Mouse (Mus musculus) liver, embryonic 14.5 days (tissue): Measurements from ENCODE around the gene Pax9. TPM values are rescaled to one million over a fixed set of nuclear protein-coding genes. Genes with fewer than 3 reads are reported as not detected.

Source experiments
- ATAC-seq: fragments of 200-750 bp; cut with Nextera tagmentation; 2 replicates; pipeline ENCODE4 v1.8.0; 2017; ENCODE audit warnings: moderate number of reproducible peaks, mild to moderate bottlenecking, moderate library complexity; ENCODE audit not compliant: insufficient read depth
- DNase-seq, 3 experiments: peaks; one replicate each; pipeline ENCODE4 v3.0.0-alpha.2; 2012 to 2013; ENCODE audit warnings: low read depth in 3 of 3, low spot score in 3 of 3
- H3K27ac ChIP-seq: fragments of 300-500 bp; sonication (generic); 2 replicates; pipeline ENCODE4 v1.5.1; 2014; ENCODE audit warnings: moderate library complexity, mild to moderate bottlenecking, control low read depth, inconsistent platforms
- H3K27me3 ChIP-seq: fragments of 300-500 bp; sonication (generic); 2 replicates; pipeline ENCODE4 v1.6.1; 2014; ENCODE audit warnings: mild to moderate bottlenecking, low read length, moderate library complexity; ENCODE audit not compliant: control insufficient read depth, insufficient read depth
- H3K36me3 ChIP-seq: fragments of 300-500 bp; sonication (generic); replicated peaks from 2 replicates; pipeline ENCODE4 v1.6.1; 2014; ENCODE audit warnings: low read depth; ENCODE audit not compliant: control insufficient read depth, insufficient read depth
- H3K4me1 ChIP-seq, 2 experiments: fragments of 200-500 bp in 1 of 2; fragments of 300-500 bp in 1 of 2; sonication (generic) in 1 of 2; replicated peaks; 2 replicates each; pipeline ENCODE4 v1.6.1; 2012 to 2014; ENCODE audit warnings: antibody characterized with exemption in 1 of 2, inconsistent platforms in 1 of 2, low read length in 1 of 2; ENCODE audit not compliant: control insufficient read depth in 2 of 2, insufficient read depth in 2 of 2
- H3K4me2 ChIP-seq: fragments of 300-500 bp; sonication (generic); 2 replicates; pipeline ENCODE4 v1.6.1; 2014; ENCODE audit warnings: low read depth, mild to moderate bottlenecking, control low read depth, moderate library complexity
- H3K4me3 ChIP-seq, 2 experiments: fragments of 200-500 bp in 1 of 2; fragments of 300-500 bp in 1 of 2; sonication (generic) in 1 of 2; 2 replicates each; pipeline ENCODE4 v1.5.1; 2012 to 2014; ENCODE audit warnings: low read depth in 2 of 2, low read length in 2 of 2, mild to moderate bottlenecking in 2 of 2, control low read depth in 1 of 2, inconsistent platforms in 1 of 2, moderate library complexity in 1 of 2; ENCODE audit not compliant: insufficient read depth in 1 of 2
- H3K9ac ChIP-seq: fragments of 300-500 bp; sonication (generic); replicated peaks from 2 replicates; pipeline ENCODE4 v1.6.1; 2014; ENCODE audit warnings: mild to moderate bottlenecking, control low read depth, moderate library complexity
- H3K9me3 ChIP-seq: fragments of 300-500 bp; sonication (generic); 2 replicates; pipeline ENCODE4 v1.6.1; 2016; ENCODE audit warnings: low read length, mixed read lengths; ENCODE audit not compliant: control insufficient read depth
- CTCF ChIP-seq: IDR thresholded peaks from 2 replicates; pipeline ENCODE4 v1.5.1; 2016; ENCODE audit warnings: antibody characterized with exemption, low read depth, control low read depth
- EP300 ChIP-seq: IDR thresholded peaks from 2 replicates; pipeline ENCODE4 v1.6.1; 2016; ENCODE audit warnings: antibody characterized with exemption, low read depth
- WGBS: fragments of 180-500 bp; shearing (Covaris S2); extraction: QIAGEN DNeasy Blood & Tissue Kit; methylation state at CpG from one replicate; pipeline ENCODE4 v1.1.7; 2014; ENCODE audit not compliant: insufficient replicate concordance; 5-methylcytosine and 5-hydroxymethylcytosine counted together
- polyA plus RNA-seq, 2 experiments: library from polyadenylated mRNA; depleted of rRNA in 1 of 2; stranded (reverse) in 1 of 2; unstranded in 1 of 2; fragments of >200 nt; fragmentation: Nextera tagmentation in 1 of 2; extraction: Ambion mirVana in 1 of 2; gene quantifications; 2 replicates each; pipeline versions ENCODE4 v1.2.1 to v1.2.3; 2012 to 2014

The Pax9 gene
- polyA plus RNA-seq, 2 experiments, result 0.04 to 0.09 TPM

DNA sequence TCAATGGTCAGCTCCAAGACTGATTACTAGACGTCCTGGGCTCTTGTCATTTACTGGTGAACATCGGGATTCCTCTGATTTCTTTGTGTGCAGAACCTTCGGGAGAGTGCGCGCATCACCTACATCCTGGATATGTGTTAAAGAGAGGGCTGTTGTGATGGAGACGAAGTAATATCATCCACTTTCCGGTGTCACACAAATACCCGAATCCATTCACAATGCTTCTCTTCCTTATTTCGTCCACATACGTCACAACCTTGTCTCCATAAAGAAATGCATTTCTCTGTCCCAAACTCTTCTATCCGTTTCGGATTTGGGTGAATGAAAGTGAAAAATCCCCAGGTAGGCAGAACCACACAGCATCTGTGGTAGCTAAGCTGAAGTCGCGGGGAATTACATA lies 2.8 kb downstream of the Pax9 start:
- no peak for DNase-seq
- 2% methylated on average over 14 of the region's 14 CpGs for WGBS
- no peaks in the 10 kb centered on the region for H3K36me3 ChIP-seq
- no peak overlapping the region for H3K4me2 ChIP-seq
- TF ChIP-seq CTCF, result no peak
- TF ChIP-seq EP300, result no peak
- ATAC-seq, result no peak
- H3K4me3 ChIP-seq, result no peak overlapping the region
- no peak overlapping the region for H3K9ac ChIP-seq
- peaks cover 99% of the 10 kb centered on the region for H3K27me3 ChIP-seq
- H3K4me1 ChIP-seq, result no peaks in the 10 kb centered on the region
- H3K27ac ChIP-seq, result no peak overlapping the region
- H3K9me3 ChIP-seq, result no peaks in the 10 kb centered on the region

DNA sequence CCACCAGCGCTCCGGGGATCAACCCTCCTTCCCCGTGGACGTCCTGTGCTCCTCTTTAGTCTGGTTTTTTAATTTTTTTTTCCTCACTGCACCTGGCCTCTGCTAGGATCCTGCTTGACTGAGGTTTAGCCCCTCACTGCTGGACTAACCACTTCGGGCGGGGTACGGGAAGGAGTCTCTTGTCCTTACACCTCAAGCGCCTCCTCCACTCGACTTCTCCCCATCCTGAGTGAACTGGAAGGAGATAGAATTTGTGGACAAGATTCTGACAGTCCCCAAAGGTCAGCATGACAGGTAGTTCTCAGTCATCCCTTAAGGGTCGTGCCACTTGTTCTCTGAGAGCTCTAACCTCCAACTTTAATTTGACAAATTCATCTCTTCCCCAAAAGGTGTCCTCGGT lies 3.4 kb downstream of the Pax9 start:
- TF ChIP-seq EP300, result no peak
- no peak for TF ChIP-seq CTCF
- Histone ChIP-seq H3K9ac (no peak overlapping the region), H3K4me1 (no peaks in the 10 kb centered on the region), H3K9me3 (no peaks in the 10 kb centered on the region), H3K27ac (no peak overlapping the region), H3K36me3 (no peaks in the 10 kb centered on the region), H3K4me3 (0 out of 4 replicates have a peak overlapping the region, but pooled peaks of 1 of the 2 experiments have one; percentile 20), H3K27me3 (peaks cover 99% of the 10 kb centered on the region), H3K4me2 (peak overlapping the region; percentile 44; the same call in 1 of the 2 replicates)
- ATAC-seq (no peak), DNase-seq (no peak)
- WGBS, result 5% methylated on average over 11 of the region's 11 CpGs

DNA sequence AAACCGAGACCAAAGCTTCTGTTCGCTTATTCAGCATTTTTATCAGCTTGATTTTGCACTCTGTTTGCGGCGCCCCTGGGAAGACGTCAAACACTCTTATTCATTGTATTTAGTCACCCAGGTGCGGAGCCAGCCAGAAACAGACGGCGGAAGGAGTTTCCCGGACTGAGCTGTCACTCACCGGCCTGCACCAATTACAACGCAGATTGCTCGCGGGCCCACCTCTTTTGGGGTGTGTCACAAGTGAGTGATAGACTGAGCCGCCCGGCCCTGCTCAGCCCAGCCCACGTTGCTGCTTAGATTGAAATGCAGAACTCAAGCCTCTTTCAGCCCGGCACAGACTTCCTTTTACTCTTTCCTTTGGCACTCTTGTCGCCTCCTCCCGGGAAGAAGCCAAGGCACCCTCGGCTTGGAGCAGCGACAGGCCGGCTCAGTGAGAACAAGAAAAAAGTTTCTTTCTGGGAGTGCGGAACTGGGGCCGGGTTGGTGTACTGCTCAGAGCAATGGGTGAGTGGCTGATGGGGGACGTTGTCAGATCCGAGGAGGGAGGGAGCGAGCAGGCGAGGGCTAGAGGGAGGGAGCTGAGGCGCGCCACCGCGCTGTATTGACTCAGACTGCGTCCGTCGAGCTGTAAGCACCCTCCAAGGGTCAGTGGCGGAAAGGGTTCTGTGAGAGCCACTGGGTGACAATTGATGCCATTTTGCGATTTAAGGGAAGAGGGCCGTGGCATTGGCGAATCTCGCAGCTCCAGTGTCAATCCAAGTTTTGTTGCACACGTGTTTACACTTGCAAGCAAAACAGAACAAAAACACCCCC lies 4.0 kb downstream of the Pax9 start:
- no peaks in the 10 kb centered on the region for H3K9me3 ChIP-seq
- 1% methylated on average over 41 of the region's 41 CpGs for WGBS
- H3K27ac ChIP-seq, result no peak overlapping the region
- H3K36me3 ChIP-seq, result no peaks in the 10 kb centered on the region
- H3K27me3 ChIP-seq, result peaks cover 99% of the 10 kb centered on the region
- TF ChIP-seq CTCF (no peak), EP300 (no peak)
- peak overlapping the region; percentile 44 for H3K4me2 ChIP-seq
- peak; percentile 37 to 44 (median 42) for DNase-seq
- ATAC-seq, result peak; percentile 84
- no peaks in the 10 kb centered on the region for H3K4me1 ChIP-seq
- peak overlapping the region; percentile 7 to 20; a peak in 2 of 4 replicates for H3K4me3 ChIP-seq
- H3K9ac ChIP-seq, result no peak overlapping the region

DNA sequence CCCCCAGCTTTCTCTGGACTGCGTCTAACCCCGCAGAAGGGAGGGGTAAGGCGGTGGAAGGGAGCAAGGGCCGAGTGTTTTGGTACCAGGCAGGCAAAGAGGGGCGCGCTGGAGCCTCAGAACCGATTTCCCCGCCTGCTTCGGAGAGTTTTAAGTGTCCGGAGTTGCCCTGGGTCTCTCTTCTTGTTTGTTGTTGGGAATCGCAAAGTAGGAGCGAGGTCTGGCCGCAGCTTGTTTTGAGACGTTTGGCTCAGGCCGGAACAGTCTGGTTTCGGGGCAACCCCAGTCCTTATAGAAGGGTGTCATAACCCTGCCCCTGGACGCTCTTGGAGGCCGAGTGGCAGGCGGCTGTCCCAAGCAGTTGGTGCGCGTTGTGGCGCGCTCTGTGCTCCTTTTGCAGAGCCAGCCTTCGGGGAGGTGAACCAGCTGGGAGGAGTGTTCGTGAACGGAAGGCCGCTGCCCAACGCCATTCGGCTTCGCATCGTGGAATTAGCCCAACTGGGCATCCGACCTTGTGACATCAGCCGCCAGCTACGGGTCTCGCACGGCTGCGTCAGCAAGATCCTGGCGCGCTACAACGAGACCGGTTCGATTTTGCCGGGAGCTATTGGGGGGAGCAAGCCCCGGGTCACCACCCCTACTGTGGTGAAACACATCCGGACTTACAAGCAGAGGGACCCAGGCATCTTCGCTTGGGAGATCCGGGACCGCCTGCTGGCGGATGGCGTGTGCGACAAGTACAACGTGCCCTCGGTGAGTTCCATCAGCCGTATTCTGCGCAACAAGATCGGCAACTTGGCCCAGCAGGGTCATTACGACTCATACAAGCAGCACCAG lies 4.8 kb downstream of the Pax9 start:
- Histone ChIP-seq H3K9me3 (no peaks in the 10 kb centered on the region), H3K4me3 (peak overlapping the region in 1 of 2 experiments; percentile 4; a peak in 1 of 4 replicates), H3K27me3 (peaks cover 98% of the 10 kb centered on the region), H3K27ac (no peak overlapping the region), H3K4me2 (peak overlapping the region; percentile 8), H3K36me3 (no peaks in the 10 kb centered on the region), H3K9ac (no peak overlapping the region), H3K4me1 (no peaks in the 10 kb centered on the region)
- 2% methylated on average over 57 of the region's 57 CpGs for WGBS
- DNase-seq (no peak), ATAC-seq (no peak)
- TF ChIP-seq EP300 (no peak), CTCF (no peak)
